Mouse (Mus musculus) midbrain, embryonic 11.5 days (tissue): Measurements from ENCODE around the gene Hfe. TPM values are rescaled to one million over a fixed set of nuclear protein-coding genes. Genes with fewer than 3 reads are reported as not detected.
"Not testable (repeated sequence)": the region's sequence is repeated elsewhere in the genome, so short reads cannot be mapped to it uniquely, and the experiment has no call there.

Experiments
- ATAC-seq: fragments of 200-750 bp; cut with Nextera tagmentation; 2 replicates; pipeline ENCODE4 v1.8.0; 2017; ENCODE audit warnings: moderate TSS enrichment, moderate library complexity; ENCODE audit not compliant: low FRiP score
- DNase-seq: peaks from one replicate; pipeline ENCODE4 v3.0.0; 2015; ENCODE audit warnings: low spot score; ENCODE audit errors: missing footprints
- H3K27ac ChIP-seq: fragments of 300-500 bp; sonication (generic); 2 replicates; pipeline ENCODE4 v1.5.1; 2014; ENCODE audit warnings: low read depth, low read length
- H3K27me3 ChIP-seq: fragments of 300-500 bp; sonication (generic); 2 replicates; pipeline ENCODE4 v1.6.1; 2014; ENCODE audit warnings: mild to moderate bottlenecking, low read length, moderate library complexity, mixed read lengths; ENCODE audit not compliant: control insufficient read depth, insufficient read depth
- H3K36me3 ChIP-seq: fragments of 300-500 bp; sonication (generic); 2 replicates; pipeline ENCODE4 v1.6.1; 2014; ENCODE audit warnings: mild to moderate bottlenecking, low read length, moderate library complexity, mixed read lengths; ENCODE audit not compliant: control insufficient read depth, insufficient read depth
- H3K4me1 ChIP-seq: fragments of 300-500 bp; sonication (generic); 2 replicates; pipeline ENCODE4 v1.6.1; 2014; ENCODE audit warnings: low read length; ENCODE audit not compliant: control insufficient read depth, insufficient read depth
- H3K4me2 ChIP-seq: fragments of 300-500 bp; sonication (generic); 2 replicates; pipeline ENCODE4 v1.6.1; 2014; ENCODE audit warnings: mild to moderate bottlenecking, moderate library complexity
- H3K4me3 ChIP-seq: fragments of 300-500 bp; sonication (generic); 2 replicates; pipeline ENCODE4 v1.5.1; 2014; ENCODE audit warnings: low read depth, low read length
- H3K9ac ChIP-seq: fragments of 300-500 bp; sonication (generic); 2 replicates; pipeline ENCODE4 v1.6.1; 2014; ENCODE audit warnings: low read length
- H3K9me3 ChIP-seq: fragments of 300-500 bp; sonication (generic); 2 replicates; pipeline ENCODE4 v1.6.1; 2016; ENCODE audit warnings: low read length; ENCODE audit not compliant: control insufficient read depth
- WGBS: fragments of 180-500 bp; shearing (Covaris S2); extraction: QIAGEN DNeasy Blood & Tissue Kit; methylation state at CpG from one replicate; pipeline ENCODE4 v1.1.7; 2014; 5-methylcytosine and 5-hydroxymethylcytosine counted together
- polyA plus RNA-seq: library from polyadenylated mRNA; unstranded; fragments of >200 nt; fragmentation: Nextera tagmentation; extraction: Ambion mirVana; gene quantifications from 2 replicates; pipeline ENCODE4 v1.2.1, GENCODE M21; 2014

The Hfe gene
- polyA plus RNA-seq, 1 experiment from 2014 or later = 2.7 TPM

DNA sequence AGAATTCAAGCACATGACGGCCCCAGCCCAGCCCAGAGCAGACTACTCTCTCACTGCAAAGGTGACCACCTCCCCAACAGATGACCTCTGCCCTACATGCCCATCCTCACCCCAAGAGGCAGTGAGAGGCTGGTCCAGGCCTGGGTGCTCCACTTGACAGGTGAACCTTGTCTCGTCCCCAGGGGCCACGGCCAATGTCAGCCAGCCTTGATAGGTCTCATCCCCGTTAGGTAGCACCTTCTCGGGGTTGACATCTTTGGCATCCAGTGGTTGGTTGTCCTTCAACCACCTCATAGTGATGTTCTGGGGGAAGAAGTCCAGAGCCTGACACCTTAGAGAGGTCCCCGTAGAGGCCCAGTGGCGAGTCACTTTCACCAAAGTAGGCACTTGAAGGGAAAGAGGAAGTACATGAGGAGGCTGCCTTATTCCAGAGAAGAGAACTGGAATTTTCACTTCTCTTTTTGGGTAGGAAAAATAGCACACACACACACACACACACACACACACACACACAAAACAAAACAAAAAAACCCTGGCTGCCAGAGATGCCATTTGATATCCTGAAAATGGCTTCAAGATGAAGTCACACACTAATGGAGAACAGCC is 4.8 kb downstream of the Hfe start:
- Histone ChIP-seq H3K36me3 (no peaks in the 10 kb centered on the region), H3K27ac (no peak overlapping the region), H3K4me1 (peaks cover 11% of the 10 kb centered on the region), H3K9me3 (no peaks in the 10 kb centered on the region), H3K4me3 (no peak overlapping the region), H3K27me3 (no peaks in the 10 kb centered on the region), H3K9ac (no peak overlapping the region), H3K4me2 (no peak overlapping the region)
- 92% methylated on average over 7 of the region's 7 CpGs for WGBS
- no peak for ATAC-seq
- DNase-seq = no peak

DNA sequence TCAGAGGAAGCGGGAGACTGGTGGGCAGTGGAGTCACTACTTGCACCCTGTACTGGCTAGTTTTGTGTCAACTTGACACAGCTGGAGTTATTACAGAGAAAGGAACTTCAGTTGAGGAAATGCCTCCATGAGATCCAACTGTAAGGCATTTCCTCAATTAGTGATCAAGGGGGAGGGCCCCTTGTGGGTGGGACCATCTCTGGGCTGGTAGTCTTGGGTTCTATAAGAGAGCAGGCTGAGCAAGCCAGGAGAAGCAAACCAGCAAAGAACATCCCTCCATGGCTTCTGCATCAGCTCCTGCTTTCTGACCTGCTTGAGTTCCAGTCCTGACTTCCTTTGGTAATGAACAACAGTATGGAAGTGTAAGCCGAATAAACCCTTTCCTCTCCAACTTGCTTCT is 7.9 kb downstream of the Hfe start:
- H3K27me3 ChIP-seq, DNase-seq, H3K9ac ChIP-seq, H3K4me3 ChIP-seq, H3K36me3 ChIP-seq, ATAC-seq, H3K4me2 ChIP-seq, H3K9me3 ChIP-seq, H3K27ac ChIP-seq, H3K4me1 ChIP-seq: not testable (repeated sequence)
- 90% methylated on average over 2 of the region's 2 CpGs for WGBS

DNA sequence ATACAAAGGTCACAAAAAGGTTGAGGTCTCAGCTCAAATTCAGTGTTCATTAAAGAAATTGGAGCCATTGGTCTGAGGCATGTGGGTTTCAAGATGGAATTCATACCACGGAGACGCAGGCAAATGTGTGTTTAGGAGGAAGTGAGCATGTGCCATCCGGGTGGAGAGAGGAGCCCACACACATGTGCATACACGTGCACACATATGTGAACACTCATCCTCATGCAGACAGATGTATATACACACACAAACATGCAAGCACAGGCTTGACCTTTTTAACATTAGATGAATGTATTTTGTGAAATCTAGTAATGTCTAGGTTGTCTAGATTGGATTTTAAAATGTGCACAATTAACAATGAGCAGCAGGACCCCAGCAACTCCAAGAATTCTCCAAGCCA is 8.4 kb downstream of the Hfe start:
- H3K9ac ChIP-seq = no peak overlapping the region
- 88% methylated on average over 4 of the region's 4 CpGs for WGBS
- H3K4me1 ChIP-seq = peaks cover 6% of the 10 kb centered on the region; the same call in 1 of the 2 replicates
- no peak overlapping the region for H3K4me3 ChIP-seq
- DNase-seq = no peak
- no peaks in the 10 kb centered on the region for H3K9me3 ChIP-seq
- ATAC-seq = no peak
- H3K36me3 ChIP-seq = no peaks in the 10 kb centered on the region
- H3K27ac ChIP-seq = no peak overlapping the region
- no peaks in the 10 kb centered on the region for H3K27me3 ChIP-seq
- no peak overlapping the region for H3K4me2 ChIP-seq

DNA sequence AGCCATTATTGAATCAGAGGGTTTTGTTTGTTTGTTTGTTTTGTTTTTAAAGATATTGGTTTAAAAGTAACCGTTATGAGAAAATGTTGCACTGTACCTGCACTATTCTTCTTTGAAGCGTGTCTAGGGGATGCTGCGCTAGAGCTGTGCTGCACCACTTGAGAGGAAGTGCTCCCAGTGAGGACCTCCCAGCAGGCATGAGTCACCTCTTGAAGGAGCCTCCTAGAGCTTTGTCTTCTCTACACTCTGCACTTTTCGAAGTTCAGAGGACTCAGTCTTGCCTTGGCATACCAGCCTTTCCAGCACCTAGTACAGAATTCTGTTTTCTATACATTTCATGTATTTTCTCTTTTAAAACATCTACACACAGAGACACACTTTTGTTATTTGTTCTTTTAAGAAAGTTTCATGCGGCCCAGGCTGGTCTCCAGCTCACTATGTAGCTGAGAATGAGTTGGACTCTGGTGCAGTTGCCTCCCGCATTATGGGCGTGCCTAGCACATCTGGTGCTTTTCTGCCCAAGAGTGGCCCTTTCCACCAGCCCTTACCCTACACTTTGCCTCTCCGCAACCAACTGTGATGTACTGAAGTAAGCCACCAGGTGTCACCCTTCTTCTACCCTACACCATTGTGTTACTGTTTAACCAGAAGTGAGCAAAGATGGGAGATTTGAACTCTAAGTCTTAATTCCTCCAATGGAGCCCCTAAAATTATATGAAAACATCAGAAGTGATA is 9.7 kb downstream of the Hfe start:
- ATAC-seq (peak; percentile 49; the same call in 1 of the 2 replicates), DNase-seq (peak; percentile 91)
- Histone ChIP-seq H3K36me3 (no peaks in the 10 kb centered on the region), H3K4me1 (peaks cover 6% of the 10 kb centered on the region; the same call in 1 of the 2 replicates), H3K4me2 (no peak overlapping the region), H3K9ac (0 out of 2 replicates have a peak overlapping the region, but pooled peaks have one; percentile 16), H3K27me3 (no peaks in the 10 kb centered on the region), H3K27ac (no peak overlapping the region), H3K4me3 (no peak overlapping the region), H3K9me3 (no peaks in the 10 kb centered on the region)
- 30% methylated on average over 8 of the region's 8 CpGs for WGBS

DNA sequence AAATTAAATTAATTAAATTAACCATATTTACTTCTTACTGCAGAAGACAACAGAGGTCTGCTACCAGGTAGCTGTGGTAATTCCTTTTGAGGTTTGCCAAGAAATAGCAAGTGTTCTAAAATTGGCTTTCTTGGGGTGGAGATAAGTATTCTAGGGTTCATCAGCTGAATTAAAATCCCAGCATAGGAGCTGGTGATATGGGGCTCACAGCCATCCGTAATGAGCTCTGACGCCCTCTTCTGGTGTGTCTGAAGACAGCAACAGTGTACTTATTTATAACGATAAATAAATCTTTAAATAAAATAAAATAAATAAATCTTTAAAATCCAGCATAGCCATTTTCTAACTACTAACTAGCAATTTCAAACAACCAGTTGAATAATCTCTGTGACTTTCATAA is 10.9 kb downstream of the Hfe start:
- Histone ChIP-seq H3K4me3 (no peak overlapping the region), H3K36me3 (no peaks in the 10 kb centered on the region), H3K9ac (no peak overlapping the region), H3K4me1 (peaks cover 6% of the 10 kb centered on the region; the same call in 1 of the 2 replicates), H3K9me3 (no peaks in the 10 kb centered on the region), H3K4me2 (no peak overlapping the region), H3K27me3 (no peaks in the 10 kb centered on the region), H3K27ac (no peak overlapping the region)
- DNase-seq (no peak), ATAC-seq (no peak)
- 75% methylated on average over 3 of the region's 3 CpGs for WGBS

DNA sequence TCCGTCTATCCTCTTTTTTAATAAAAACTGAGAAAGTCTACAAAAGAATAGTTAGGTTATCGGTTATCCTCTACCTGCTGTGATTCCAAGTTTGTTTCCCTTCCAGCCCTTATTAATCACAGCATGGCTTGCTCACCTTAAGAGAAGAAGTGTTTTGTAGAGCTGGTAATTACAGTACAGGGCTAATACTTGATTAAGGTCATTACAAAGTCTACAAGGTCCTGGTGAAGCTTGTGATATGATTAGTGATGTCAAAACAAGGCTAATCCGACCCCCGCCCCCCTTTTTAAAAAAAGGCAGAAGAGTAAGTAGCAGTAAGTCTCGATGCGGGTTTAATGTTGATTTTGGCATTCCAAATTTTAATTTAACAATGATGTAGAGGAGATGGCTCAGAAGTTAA is 11.7 kb downstream of the Hfe start:
- H3K4me3 ChIP-seq = no peak overlapping the region
- no peak for DNase-seq
- peak overlapping the region; percentile 6; the same call in 1 of the 2 replicates for H3K4me2 ChIP-seq

DNA sequence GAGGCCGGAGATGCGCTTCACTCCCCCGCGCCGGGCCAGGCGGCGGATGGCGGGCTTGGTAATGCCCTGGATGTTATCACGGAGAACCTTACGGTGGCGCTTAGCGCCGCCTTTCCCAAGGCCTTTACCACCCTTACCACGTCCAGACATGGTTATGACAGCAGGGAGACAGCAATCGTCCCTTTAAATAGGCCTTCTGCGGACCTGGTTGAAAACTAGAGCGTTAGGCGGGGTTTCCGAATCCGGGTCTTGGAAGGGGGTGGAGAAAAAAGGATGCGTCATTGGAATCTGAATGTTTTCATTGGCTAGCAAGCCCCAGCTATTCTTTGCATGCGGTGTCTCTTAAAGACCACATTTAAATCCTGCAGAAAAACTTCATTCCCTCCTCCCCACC is 12.4 kb downstream of the Hfe start, which contains the start of gene Hist1h4c:
Gene Hist1h4c (minus strand): TSS at position 155 of the 394 bp plus-strand sequence.
- DNase-seq = peak; percentile 100
- H3K27me3 ChIP-seq = no peaks in the 10 kb centered on the region
- H3K9ac ChIP-seq = peak within 1 kb of the TSS; percentile 69
- H3K4me1 ChIP-seq = peaks cover 6% of the 10 kb centered on the region; the same call in 1 of the 2 replicates
- H3K27ac ChIP-seq = peak within 1 kb of the TSS; percentile 87
- 0% methylated on average over 21 of the region's 22 CpGs for WGBS
- ATAC-seq = peak; percentile 97
- no peaks in the 10 kb centered on the region for H3K36me3 ChIP-seq
- peak within 1 kb of the TSS; percentile 68 for H3K4me2 ChIP-seq
- no peaks in the 10 kb centered on the region for H3K9me3 ChIP-seq
- H3K4me3 ChIP-seq = peak within 1 kb of the TSS; percentile 39

More for the DNA sequence above, 11.7 kb downstream of the Hfe start:
- Histone ChIP-seq H3K36me3 (no peaks in the 10 kb centered on the region), H3K27me3 (no peaks in the 10 kb centered on the region), H3K27ac (peak overlapping the region; percentile 71), H3K9ac (no peak overlapping the region; the same call in 1 of the 2 replicates), H3K9me3 (no peaks in the 10 kb centered on the region), H3K4me1 (peaks cover 6% of the 10 kb centered on the region; the same call in 1 of the 2 replicates)
- ATAC-seq = no peak
- WGBS = 55% methylated on average over 6 of the region's 6 CpGs

DNA sequence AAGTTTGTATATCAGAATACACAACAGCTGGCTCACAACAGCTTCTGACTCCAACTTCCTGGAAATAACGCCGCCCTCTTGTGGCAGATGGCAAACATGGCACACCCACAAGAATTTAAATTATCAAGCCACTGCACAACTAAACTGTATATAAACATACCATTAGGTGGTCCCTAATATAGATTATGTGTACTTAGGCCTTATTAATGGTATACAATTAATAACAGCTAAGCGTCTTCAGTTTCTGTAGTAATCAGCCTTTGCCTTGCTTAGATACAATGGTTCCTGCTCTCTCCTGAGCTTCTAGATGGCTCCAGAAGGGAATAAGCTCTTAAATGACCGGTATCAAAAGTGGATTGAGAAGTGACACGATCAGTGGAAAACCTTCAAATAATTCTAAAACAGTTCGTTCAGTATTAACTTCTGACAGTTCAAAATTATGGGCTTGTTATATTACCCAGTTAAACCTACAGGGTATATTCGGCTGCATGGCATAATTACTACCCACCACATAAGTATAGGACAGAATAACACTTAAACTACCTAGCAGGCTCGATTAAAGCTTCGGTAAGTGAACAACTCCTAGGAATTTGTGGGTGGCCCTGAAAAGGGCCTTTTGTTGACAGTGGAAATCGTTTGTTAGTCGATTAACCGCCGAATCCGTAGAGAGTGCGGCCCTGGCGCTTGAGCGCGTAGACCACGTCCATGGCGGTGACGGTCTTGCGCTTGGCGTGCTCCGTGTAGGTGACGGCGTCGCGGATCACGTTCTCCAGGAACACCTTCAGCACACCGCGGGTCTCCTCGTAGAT is 13.0 kb downstream of the Hfe start:
- Histone ChIP-seq H3K9me3 (no peaks in the 10 kb centered on the region), H3K9ac (peak overlapping the region; percentile 69), H3K4me1 (peaks cover 6% of the 10 kb centered on the region; the same call in 1 of the 2 replicates), H3K4me2 (peak overlapping the region; percentile 68), H3K27me3 (no peaks in the 10 kb centered on the region), H3K27ac (peak overlapping the region; percentile 87), H3K4me3 (peak overlapping the region; percentile 39), H3K36me3 (no peaks in the 10 kb centered on the region)
- ATAC-seq (peak; percentile 12), DNase-seq (peak; percentile 96)
- 2% methylated on average over 24 of the region's 32 CpGs for WGBS
